Mouse (Mus musculus): ENCODE measurements at regions not wholly inside any gene's neighbourhood (a gene's known extent, or its start where the extent isn't known, plus 50 kb on each side); places are given as distances from the start of the nearest gene placed in this dataset.

DNA sequence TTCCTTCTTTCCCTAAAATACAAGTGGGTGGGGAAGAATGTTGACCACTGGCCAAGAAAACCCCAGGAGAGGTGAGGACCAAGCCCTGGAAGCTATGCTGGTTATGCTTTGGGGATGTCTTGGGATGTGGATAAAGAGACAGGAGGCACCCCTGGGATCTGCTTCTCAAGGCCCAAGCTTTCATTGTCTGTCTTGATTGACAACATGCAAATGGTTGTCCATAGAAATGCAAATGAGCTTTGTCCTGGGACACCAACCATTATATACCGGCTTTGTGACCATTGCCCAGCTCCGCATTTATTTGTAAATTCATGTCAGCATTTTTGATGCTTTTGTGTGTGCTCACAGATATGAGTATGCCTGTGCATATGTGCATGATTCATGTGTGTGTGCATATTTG lies 174.9 kb downstream of the Bmp7 start:
- H3K4me3 ChIP-seq (ENCODE audit: insufficient read depth, low read length): no peak overlapping the region
- TF ChIP-seq CTCF (IDR thresholded peaks at IDR 0.05; ENCODE audit: borderline replicate concordance, insufficient read depth, low read length): no peak
- TF ChIP-seq POLR2A (IDR thresholded peaks at IDR 0.05; ENCODE audit: low read depth, low read length): no peak
- no peak overlapping the region for H3K27ac ChIP-seq (ENCODE audit: insufficient read depth, low read length)
- H3K4me1 ChIP-seq (ENCODE audit: control insufficient read depth, insufficient read depth, low read length): no peaks in the 10 kb centered on the region

- Histone ChIP-seq H3K4me3 (ENCODE audit: insufficient read depth, low read length) (no peak overlapping the region), H3K27ac (ENCODE audit: insufficient read depth, low read length) (no peak overlapping the region), H3K4me1 (ENCODE audit: control insufficient read depth, insufficient read depth, low read length) (no peaks in the 10 kb centered on the region)
- TF ChIP-seq POLR2A (IDR thresholded peaks at IDR 0.05; ENCODE audit: low read depth, low read length): no peak
- no peak for TF ChIP-seq CTCF (IDR thresholded peaks at IDR 0.05; ENCODE audit: borderline replicate concordance, insufficient read depth, low read length)
Measured at GRCm38 (mm10) chr2:172766403-172766802, 173.7 kb downstream of the Bmp7 start.

- Histone ChIP-seq H3K27ac (ENCODE audit: insufficient read depth, low read length) (no peak overlapping the region), H3K4me3 (ENCODE audit: insufficient read depth, low read length) (no peak overlapping the region), H3K4me1 (ENCODE audit: control insufficient read depth, insufficient read depth, low read length) (no peaks in the 10 kb centered on the region)
- TF ChIP-seq POLR2A (IDR thresholded peaks at IDR 0.05; ENCODE audit: low read depth, low read length) (no peak), CTCF (IDR thresholded peaks at IDR 0.05; ENCODE audit: borderline replicate concordance, insufficient read depth, low read length) (no peak)
Measured at GRCm38 (mm10) chr2:172768756-172769155, 171.4 kb downstream of the Bmp7 start.

DNA sequence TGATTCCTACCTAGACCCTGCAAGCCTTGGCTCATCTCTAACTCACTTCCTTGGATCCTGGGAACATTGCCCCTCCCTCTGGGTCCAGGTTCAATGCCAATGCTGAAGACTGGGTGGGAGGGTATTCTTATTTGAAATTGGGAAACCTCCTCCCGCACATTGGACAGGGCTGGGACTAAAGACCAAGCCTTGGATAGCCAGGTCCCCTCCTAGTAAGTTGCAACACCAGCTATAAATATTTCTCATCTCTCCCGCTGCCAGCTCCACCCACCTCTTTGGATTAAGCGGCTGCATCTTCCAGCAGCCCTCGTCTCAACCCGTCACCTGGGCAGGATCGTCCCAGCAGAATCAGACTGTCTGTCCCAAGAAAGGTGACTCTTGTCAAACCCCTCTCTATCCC lies 170.1 kb downstream of the Bmp7 start:
- no peak for TF ChIP-seq CTCF (IDR thresholded peaks at IDR 0.05; ENCODE audit: borderline replicate concordance, insufficient read depth, low read length)
- no peak for TF ChIP-seq POLR2A (IDR thresholded peaks at IDR 0.05; ENCODE audit: low read depth, low read length)
- no peak overlapping the region for H3K27ac ChIP-seq (ENCODE audit: insufficient read depth, low read length)
- H3K4me1 ChIP-seq (ENCODE audit: control insufficient read depth, insufficient read depth, low read length): no peaks in the 10 kb centered on the region
- H3K4me3 ChIP-seq (ENCODE audit: insufficient read depth, low read length): no peak overlapping the region

DNA sequence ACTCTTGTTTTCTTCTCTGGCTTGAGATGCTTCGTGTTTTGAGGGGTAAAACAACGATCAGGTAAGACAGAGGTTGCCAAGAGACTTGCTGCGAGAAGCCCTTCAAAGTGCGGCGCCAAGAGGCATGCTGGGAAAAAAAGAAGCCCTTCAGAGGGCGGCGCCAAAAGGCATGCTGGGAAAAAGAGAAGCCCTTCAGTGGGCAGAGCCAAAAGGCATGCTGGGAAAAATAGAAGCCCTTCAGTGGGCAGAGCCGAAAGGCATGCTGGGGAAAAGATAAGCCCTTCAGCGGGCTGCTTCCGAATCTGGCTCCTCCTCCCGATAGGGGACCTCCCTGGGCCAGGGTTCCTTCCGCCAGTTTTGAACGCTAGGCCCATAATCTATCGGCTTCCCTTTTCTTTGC lies 169.5 kb downstream of the Bmp7 start:
- Histone ChIP-seq H3K27ac (ENCODE audit: insufficient read depth, low read length) (no peak overlapping the region), H3K4me1 (ENCODE audit: control insufficient read depth, insufficient read depth, low read length) (no peaks in the 10 kb centered on the region), H3K4me3 (ENCODE audit: insufficient read depth, low read length) (no peak overlapping the region)
- no peak for TF ChIP-seq POLR2A (IDR thresholded peaks at IDR 0.05; ENCODE audit: low read depth, low read length)
- no peak for TF ChIP-seq CTCF (IDR thresholded peaks at IDR 0.05; ENCODE audit: borderline replicate concordance, insufficient read depth, low read length)

DNA sequence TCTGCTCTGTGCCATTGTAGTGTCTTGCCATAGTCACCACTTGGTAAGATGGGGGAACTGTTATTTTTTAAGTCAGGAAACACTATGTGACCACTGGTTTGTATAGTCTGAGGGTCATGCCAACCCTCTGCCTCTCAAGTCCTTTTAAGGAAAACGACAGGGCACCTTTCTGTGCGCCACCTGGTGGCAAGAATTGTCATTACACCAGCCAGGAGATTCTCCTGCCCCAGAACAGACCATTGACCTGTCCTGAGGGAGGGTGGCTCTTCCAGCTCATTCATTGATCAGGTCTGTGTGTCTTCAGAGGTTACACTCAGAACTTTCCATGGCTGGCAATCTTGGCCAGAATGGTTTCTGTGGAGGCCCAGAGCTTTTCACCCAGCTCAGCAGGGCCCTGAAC lies 166.9 kb downstream of the Bmp7 start:
- H3K4me1 ChIP-seq (ENCODE audit: control insufficient read depth, insufficient read depth, low read length): no peaks in the 10 kb centered on the region
- no peak overlapping the region for H3K4me3 ChIP-seq (ENCODE audit: insufficient read depth, low read length)
- TF ChIP-seq POLR2A (IDR thresholded peaks at IDR 0.05; ENCODE audit: low read depth, low read length): no peak
- TF ChIP-seq CTCF (IDR thresholded peaks at IDR 0.05; ENCODE audit: borderline replicate concordance, insufficient read depth, low read length): 0 out of 2 replicates have a peak, but pooled peaks have one; percentile 34
- H3K27ac ChIP-seq (ENCODE audit: insufficient read depth, low read length): no peak overlapping the region

GRCm38 (mm10) chr2:172776485-172776884 lies 163.6 kb downstream of the Bmp7 start:
- Histone ChIP-seq H3K4me3 (ENCODE audit: insufficient read depth, low read length) (no peak overlapping the region), H3K4me1 (ENCODE audit: control insufficient read depth, insufficient read depth, low read length) (no peaks in the 10 kb centered on the region), H3K27ac (ENCODE audit: insufficient read depth, low read length) (no peak overlapping the region)
- TF ChIP-seq POLR2A (IDR thresholded peaks at IDR 0.05; ENCODE audit: low read depth, low read length) (no peak), CTCF (IDR thresholded peaks at IDR 0.05; ENCODE audit: borderline replicate concordance, insufficient read depth, low read length) (no peak)

GRCm38 (mm10) chr2:172777774-172778173 lies 162.3 kb downstream of the Bmp7 start:
- H3K4me3 ChIP-seq (ENCODE audit: insufficient read depth, low read length): no peak overlapping the region
- TF ChIP-seq CTCF (IDR thresholded peaks at IDR 0.05; ENCODE audit: borderline replicate concordance, insufficient read depth, low read length) (no peak), POLR2A (IDR thresholded peaks at IDR 0.05; ENCODE audit: low read depth, low read length) (no peak)
- H3K27ac ChIP-seq (ENCODE audit: insufficient read depth, low read length): no peak overlapping the region
- H3K4me1 ChIP-seq (ENCODE audit: control insufficient read depth, insufficient read depth, low read length): no peaks in the 10 kb centered on the region

DNA sequence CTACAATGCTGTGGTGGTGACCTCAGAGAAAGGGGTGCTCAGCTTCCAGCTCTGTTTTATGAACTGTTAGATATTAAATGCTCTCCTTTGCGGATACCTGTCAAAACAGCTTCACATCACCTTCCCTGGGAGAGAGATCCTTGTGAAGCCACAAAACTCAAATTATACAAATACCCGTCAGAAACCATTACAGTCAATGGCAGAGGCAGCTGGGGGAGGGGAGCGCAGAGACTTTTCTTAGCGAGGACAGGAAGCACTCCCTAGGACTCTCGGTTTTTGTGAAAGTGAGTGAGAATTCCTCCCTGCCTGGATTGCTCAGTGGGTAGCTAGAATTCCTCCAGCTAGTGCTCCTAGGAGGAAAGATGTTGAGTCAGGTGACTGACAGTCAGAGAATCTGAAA lies 161.0 kb downstream of the Bmp7 start:
- H3K4me3 ChIP-seq (ENCODE audit: insufficient read depth, low read length): no peak overlapping the region
- no peak for TF ChIP-seq POLR2A (IDR thresholded peaks at IDR 0.05; ENCODE audit: low read depth, low read length)
- TF ChIP-seq CTCF (IDR thresholded peaks at IDR 0.05; ENCODE audit: borderline replicate concordance, insufficient read depth, low read length): no peak
- H3K27ac ChIP-seq (ENCODE audit: insufficient read depth, low read length): no peak overlapping the region

GRCm38 (mm10) chr2:172782686-172783085 lies 157.4 kb downstream of the Bmp7 start:
- TF ChIP-seq POLR2A (IDR thresholded peaks at IDR 0.05; ENCODE audit: low read depth, low read length): no peak
- no peak for TF ChIP-seq CTCF (IDR thresholded peaks at IDR 0.05; ENCODE audit: borderline replicate concordance, insufficient read depth, low read length)
- no peak overlapping the region for H3K27ac ChIP-seq (ENCODE audit: insufficient read depth, low read length)
- no peaks in the 10 kb centered on the region for H3K4me1 ChIP-seq (ENCODE audit: control insufficient read depth, insufficient read depth, low read length)
- H3K4me3 ChIP-seq (ENCODE audit: insufficient read depth, low read length): no peak overlapping the region

More for the DNA sequence above, 161.0 kb downstream of the Bmp7 start:
- no peaks in the 10 kb centered on the region for H3K4me1 ChIP-seq (ENCODE audit: control insufficient read depth, insufficient read depth, low read length)

DNA sequence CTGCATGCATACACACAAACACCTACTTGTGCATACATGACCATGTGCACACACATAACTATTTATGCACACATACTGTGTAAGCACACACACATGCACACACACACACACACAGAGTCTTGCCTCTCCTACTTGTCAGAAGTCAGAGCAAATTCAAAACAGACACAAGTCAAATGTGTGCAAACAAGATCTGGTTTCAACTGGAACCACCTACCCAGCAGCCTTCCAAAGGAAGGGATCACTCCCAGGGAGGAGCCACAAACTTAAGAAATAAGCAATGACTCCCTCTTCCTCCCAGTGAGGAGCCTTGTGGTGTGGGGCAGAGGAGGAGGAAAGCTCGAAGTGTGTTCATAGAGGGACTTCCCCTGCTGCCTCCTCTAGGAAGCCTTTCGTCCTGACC lies 153.8 kb downstream of the Bmp7 start:
- Histone ChIP-seq H3K4me3 (ENCODE audit: insufficient read depth, low read length) (no peak overlapping the region), H3K4me1 (ENCODE audit: control insufficient read depth, insufficient read depth, low read length) (no peaks in the 10 kb centered on the region), H3K27ac (ENCODE audit: insufficient read depth, low read length) (no peak overlapping the region)
- TF ChIP-seq POLR2A (IDR thresholded peaks at IDR 0.05; ENCODE audit: low read depth, low read length): no peak
- TF ChIP-seq CTCF (IDR thresholded peaks at IDR 0.05; ENCODE audit: borderline replicate concordance, insufficient read depth, low read length): no peak
